Mouse (Mus musculus): ENCODE data around the gene Gm6993. TPM values are rescaled to one million over a fixed set of nuclear protein-coding genes. Genes with fewer than 3 reads are reported as not detected.

Gene Gm6993
- polyA plus RNA-seq, 1 experiment from 2014 or later, result not detected

- no peaks in the 10 kb centered on the region for H3K27me3 ChIP-seq (ENCODE audit: control insufficient read depth, insufficient read depth, low read length)
- no peaks in the 10 kb centered on the region for H3K36me3 ChIP-seq (ENCODE audit: control insufficient read depth, insufficient read depth, low read length)
- H3K9me3 ChIP-seq (replicated peaks; ENCODE audit: control insufficient read depth, low read length), result no peaks in the 10 kb centered on the region
- no peak overlapping the region for H3K9ac ChIP-seq (ENCODE audit: low read length)
- ATAC-seq (ENCODE audit: insufficient read depth, low FRiP score), result no peak
- H3K4me3 ChIP-seq (replicated peaks; ENCODE audit: low read length), result no peak overlapping the region
- peaks cover 27% of the 10 kb centered on the region for H3K4me1 ChIP-seq (ENCODE audit: control insufficient read depth, insufficient read depth, low read length)
- peak overlapping the region; percentile 37 for H3K27ac ChIP-seq (ENCODE audit: low read length)
- WGBS, result 27% methylated on average over 3 of the region's 3 CpGs
- H3K4me2 ChIP-seq (ENCODE audit: low read depth, low read length), result no peak overlapping the region
Measured at GRCm38 (mm10) chr12:31248165-31248564, 7.6 kb downstream of the Gm6993 start.

GRCm38 (mm10) chr12:31248681-31249080, 8.1 kb downstream of the Gm6993 start:
- no peaks in the 10 kb centered on the region for H3K27me3 ChIP-seq (ENCODE audit: control insufficient read depth, insufficient read depth, low read length)
- H3K36me3 ChIP-seq (ENCODE audit: control insufficient read depth, insufficient read depth, low read length), result no peaks in the 10 kb centered on the region
- H3K9me3 ChIP-seq (replicated peaks; ENCODE audit: control insufficient read depth, low read length), result no peaks in the 10 kb centered on the region
- H3K4me2 ChIP-seq (ENCODE audit: low read depth, low read length), result no peak overlapping the region
- peaks cover 27% of the 10 kb centered on the region for H3K4me1 ChIP-seq (ENCODE audit: control insufficient read depth, insufficient read depth, low read length)
- WGBS, result 39% methylated on average over 10 of the region's 10 CpGs
- H3K4me3 ChIP-seq (replicated peaks; ENCODE audit: low read length), result no peak overlapping the region
- H3K27ac ChIP-seq (ENCODE audit: low read length), result 0 out of 2 replicates have a peak overlapping the region, but pooled peaks have one; percentile 15
- no peak overlapping the region for H3K9ac ChIP-seq (ENCODE audit: low read length)
- no peak for ATAC-seq (ENCODE audit: insufficient read depth, low FRiP score)

GRCm38 (mm10) chr12:31252259-31252658, 11.7 kb downstream of the Gm6993 start:
- WGBS, result 18% methylated on average over 4 of the region's 4 CpGs
- ATAC-seq (ENCODE audit: insufficient read depth, low FRiP score), result no peak

GRCm38 (mm10) chr12:31254978-31255377, 14.4 kb downstream of the Gm6993 start:
- 66% methylated on average over 8 of the region's 8 CpGs for WGBS
- H3K27ac ChIP-seq (ENCODE audit: low read length), result peak overlapping the region; percentile 67
- peaks cover 11% of the 10 kb centered on the region; the same call in 1 of the 2 replicates for H3K4me1 ChIP-seq (ENCODE audit: control insufficient read depth, insufficient read depth, low read length)
- H3K36me3 ChIP-seq (ENCODE audit: control insufficient read depth, insufficient read depth, low read length), result no peaks in the 10 kb centered on the region
- H3K4me2 ChIP-seq (ENCODE audit: low read depth, low read length), result no peak overlapping the region
- no peaks in the 10 kb centered on the region for H3K27me3 ChIP-seq (ENCODE audit: control insufficient read depth, insufficient read depth, low read length)
- no peak overlapping the region for H3K9ac ChIP-seq (ENCODE audit: low read length)
- no peak overlapping the region for H3K4me3 ChIP-seq (replicated peaks; ENCODE audit: low read length)
- peak; percentile 53 for ATAC-seq (ENCODE audit: insufficient read depth, low FRiP score)
- no peaks in the 10 kb centered on the region for H3K9me3 ChIP-seq (replicated peaks; ENCODE audit: control insufficient read depth, low read length)

More at GRCm38 (mm10) chr12:31252259-31252658, 11.7 kb downstream of the Gm6993 start:
- H3K36me3 ChIP-seq (ENCODE audit: control insufficient read depth, insufficient read depth, low read length), result no peaks in the 10 kb centered on the region
- no peak overlapping the region for H3K4me3 ChIP-seq (replicated peaks; ENCODE audit: low read length)
- no peaks in the 10 kb centered on the region for H3K9me3 ChIP-seq (replicated peaks; ENCODE audit: control insufficient read depth, low read length)
- H3K4me1 ChIP-seq (ENCODE audit: control insufficient read depth, insufficient read depth, low read length), result peaks cover 26% of the 10 kb centered on the region
- no peak overlapping the region for H3K9ac ChIP-seq (ENCODE audit: low read length)
- peak overlapping the region; percentile 54 for H3K27ac ChIP-seq (ENCODE audit: low read length)
- H3K27me3 ChIP-seq (ENCODE audit: control insufficient read depth, insufficient read depth, low read length), result no peaks in the 10 kb centered on the region
- no peak overlapping the region for H3K4me2 ChIP-seq (ENCODE audit: low read depth, low read length)

- Histone ChIP-seq H3K36me3 (ENCODE audit: control insufficient read depth, insufficient read depth, low read length) (no peaks in the 10 kb centered on the region), H3K9ac (ENCODE audit: low read length) (no peak overlapping the region), H3K9me3 (replicated peaks; ENCODE audit: control insufficient read depth, low read length) (no peaks in the 10 kb centered on the region), H3K4me3 (replicated peaks; ENCODE audit: low read length) (no peak overlapping the region), H3K4me1 (ENCODE audit: control insufficient read depth, insufficient read depth, low read length) (peaks cover 11% of the 10 kb centered on the region; the same call in 1 of the 2 replicates), H3K27me3 (ENCODE audit: control insufficient read depth, insufficient read depth, low read length) (no peaks in the 10 kb centered on the region), H3K4me2 (ENCODE audit: low read depth, low read length) (peak overlapping the region; percentile 20), H3K27ac (ENCODE audit: low read length) (peak overlapping the region; percentile 95)
- WGBS, result 57% methylated on average over 9 of the region's 9 CpGs
- ATAC-seq (ENCODE audit: insufficient read depth, low FRiP score), result peak; percentile 92
Measured at GRCm38 (mm10) chr12:31256121-31256903, 15.7 kb downstream of the Gm6993 start.

GRCm38 (mm10) chr12:31261882-31262281, 21.3 kb downstream of the Gm6993 start:
- H3K27ac ChIP-seq (ENCODE audit: low read length), result no peak overlapping the region
- H3K27me3 ChIP-seq (ENCODE audit: control insufficient read depth, insufficient read depth, low read length), result no peaks in the 10 kb centered on the region
- no peak overlapping the region for H3K4me3 ChIP-seq (replicated peaks; ENCODE audit: low read length)
- H3K4me1 ChIP-seq (ENCODE audit: control insufficient read depth, insufficient read depth, low read length), result peaks cover 10% of the 10 kb centered on the region
- no peaks in the 10 kb centered on the region for H3K9me3 ChIP-seq (replicated peaks; ENCODE audit: control insufficient read depth, low read length)
- 76% methylated on average over 3 of the region's 3 CpGs for WGBS
- no peak overlapping the region for H3K9ac ChIP-seq (ENCODE audit: low read length)
- no peaks in the 10 kb centered on the region for H3K36me3 ChIP-seq (ENCODE audit: control insufficient read depth, insufficient read depth, low read length)
- no peak for ATAC-seq (ENCODE audit: insufficient read depth, low FRiP score)
- no peak overlapping the region for H3K4me2 ChIP-seq (ENCODE audit: low read depth, low read length)

GRCm38 (mm10) chr12:31263921-31264320, 23.4 kb downstream of the Gm6993 start:
- Histone ChIP-seq H3K4me3 (replicated peaks; ENCODE audit: low read length) (no peak overlapping the region), H3K36me3 (ENCODE audit: control insufficient read depth, insufficient read depth, low read length) (no peaks in the 10 kb centered on the region), H3K4me1 (ENCODE audit: control insufficient read depth, insufficient read depth, low read length) (peaks cover 17% of the 10 kb centered on the region), H3K9ac (ENCODE audit: low read length) (no peak overlapping the region; the same call in 1 of the 2 replicates), H3K4me2 (ENCODE audit: low read depth, low read length) (peak overlapping the region; percentile 78), H3K9me3 (replicated peaks; ENCODE audit: control insufficient read depth, low read length) (no peaks in the 10 kb centered on the region), H3K27ac (ENCODE audit: low read length) (no peak overlapping the region), H3K27me3 (ENCODE audit: control insufficient read depth, insufficient read depth, low read length) (no peaks in the 10 kb centered on the region)
- 54% methylated on average over 7 of the region's 7 CpGs for WGBS
- ATAC-seq (ENCODE audit: insufficient read depth, low FRiP score), result no peak

GRCm38 (mm10) chr12:31265005-31265721, 24.6 kb downstream of the Gm6993 start, which contains the start of gene Lamb1:
TSS of gene Lamb1 (plus strand) at chr12:31265234.
- Histone ChIP-seq H3K27me3 (ENCODE audit: control insufficient read depth, insufficient read depth, low read length) (no peaks in the 10 kb centered on the region), H3K9ac (ENCODE audit: low read length) (peak within 1 kb of the TSS; percentile 91), H3K4me2 (ENCODE audit: low read depth, low read length) (peak within 1 kb of the TSS; percentile 78), H3K36me3 (ENCODE audit: control insufficient read depth, insufficient read depth, low read length) (no peaks in the 10 kb centered on the region), H3K27ac (ENCODE audit: low read length) (peak within 1 kb of the TSS; percentile 91), H3K9me3 (replicated peaks; ENCODE audit: control insufficient read depth, low read length) (no peaks in the 10 kb centered on the region), H3K4me3 (replicated peaks; ENCODE audit: low read length) (peak within 1 kb of the TSS; percentile 79), H3K4me1 (ENCODE audit: control insufficient read depth, insufficient read depth, low read length) (peaks cover 27% of the 10 kb centered on the region)
- peak; percentile 79 for ATAC-seq (ENCODE audit: insufficient read depth, low FRiP score)
- 1% methylated on average over 39 of the region's 39 CpGs for WGBS
